Mouse (Mus musculus): ENCODE measurements around the gene Tmem59l.

- TF ChIP-seq CTCF (IDR thresholded peaks at IDR 0.05; ENCODE audit: control insufficient read depth, insufficient read depth, insufficient read length) (no peak), MAX (IDR thresholded peaks at IDR 0.05) (no peak), USF1 (IDR thresholded peaks at IDR 0.05; ENCODE audit: low read depth) (no peak), CEBPB (IDR thresholded peaks at IDR 0.05; ENCODE audit: low read depth) (no peak)
Observed at GRCm38 (mm10) chr8:70530314-70530713, 43.2 kb upstream of the Tmem59l start.

Data from C2C12 (cell line).